In genomic region chr9:65050981-65051380, GRCm38 (mm10) we compare ENCODE assay signal across 23 mouse cellular contexts. TPM values are rescaled to one million over a fixed set of nuclear protein-coding genes. Genes with fewer than 3 reads are reported as not detected.
DNase-seq lines count a peak whose midpoint lies in the region; ATAC-seq and TF ChIP-seq lines count a peak whose summit lies in the region.
"Had no signal": no experiment of that assay in that cellular context is flagged by ENCODE, and none has a peak within 500 bp of the region (broad histone marks: within the 10 kb centered on the region; RNA-seq: fewer than 3 reads in every experiment).

No protein-coding gene starts in this region.

- no peak overlapping the region for H3K9ac ChIP-seq in liver, adult 2 months (ENCODE audit: low read depth, low read length)
- no peak overlapping the region for H3K9ac ChIP-seq in liver, embryonic 11.5 days (ENCODE audit: low read depth, low read length)
- H3K9ac ChIP-seq in liver, postnatal 0 days (replicated peaks), result no peak overlapping the region
- no peak overlapping the region for H3K9ac ChIP-seq in liver, embryonic 12.5 days
- H3K9ac ChIP-seq: embryonic facial prominence, embryonic 12.5 days; forebrain, embryonic 13.5 days; forebrain, embryonic 15.5 days; forebrain, postnatal 0 days had no signal

- no peak for TF ChIP-seq CTCF in liver, adult 2 months (IDR thresholded peaks at IDR 0.05; ENCODE audit: low read depth, low read length)
- TF ChIP-seq CTCF in liver, postnatal 0 days (IDR thresholded peaks at IDR 0.05; ENCODE audit: low read depth), result no peak

- TF ChIP-seq POLR2A in liver, adult 2 months (IDR thresholded peaks at IDR 0.05; ENCODE audit: extremely low read depth, insufficient read depth, low read length), result no peak

- TF ChIP-seq EP300 in liver, postnatal 0 days (IDR thresholded peaks at IDR 0.05; ENCODE audit: low read depth), result no peak

- H3K27ac ChIP-seq in liver, adult 2 months (replicated peaks; ENCODE audit: insufficient read depth, low read depth, low read length), result peak overlapping the region; percentile 89
- H3K27ac ChIP-seq in liver, embryonic 11.5 days (ENCODE audit: low read depth, low read length), result no peak overlapping the region
- H3K27ac ChIP-seq in liver, postnatal 0 days (ENCODE audit: low read depth), result peak overlapping the region; percentile 58; the same call in 1 of the 2 replicates
- no peak overlapping the region for H3K27ac ChIP-seq in liver, embryonic 12.5 days
- H3K27ac ChIP-seq: embryonic facial prominence, embryonic 10.5 days; embryonic facial prominence, embryonic 12.5 days; forebrain, embryonic 13.5 days; forebrain, embryonic 15.5 days had no signal

- no peaks in the 10 kb centered on the region for H3K79me2 ChIP-seq in liver, adult 2 months (ENCODE audit: control insufficient read depth, insufficient read depth, low read length)

- peaks cover 8% of the 10 kb centered on the region; the same call in 1 of the 2 replicates for H3K4me1 ChIP-seq in liver, adult 2 months (ENCODE audit: control insufficient read depth, insufficient read depth, low read length)
- no peaks in the 10 kb centered on the region for H3K4me1 ChIP-seq in liver, embryonic 11.5 days (replicated peaks; ENCODE audit: control insufficient read depth, insufficient read depth, low read length)
- no peaks in the 10 kb centered on the region for H3K4me1 ChIP-seq in liver, postnatal 0 days (ENCODE audit: insufficient read depth)
- H3K4me1 ChIP-seq in liver, embryonic 12.5 days, result no peaks in the 10 kb centered on the region
- H3K4me1 ChIP-seq: embryonic facial prominence, embryonic 10.5 days; embryonic facial prominence, embryonic 12.5 days; forebrain, embryonic 13.5 days; forebrain, embryonic 15.5 days had no signal

- H3K4me3 ChIP-seq in liver, adult 2 months (ENCODE audit: insufficient read depth, low read depth, low read length), result no peak overlapping the region
- H3K4me3 ChIP-seq in liver, embryonic 11.5 days (ENCODE audit: low read depth, low read length), result no peak overlapping the region
- H3K4me3 ChIP-seq in liver, postnatal 0 days (ENCODE audit: low read depth, low read length), result no peak overlapping the region
- H3K4me3 ChIP-seq in liver, embryonic 12.5 days, result no peak overlapping the region
- H3K4me3 ChIP-seq: embryonic facial prominence, embryonic 10.5 days; embryonic facial prominence, embryonic 12.5 days; forebrain, embryonic 13.5 days; forebrain, embryonic 15.5 days had no signal

- no peak overlapping the region for H3K4me2 ChIP-seq in liver, embryonic 11.5 days
- H3K4me2 ChIP-seq in liver, postnatal 0 days (ENCODE audit: low read depth, low read length), result no peak overlapping the region
- H3K4me2 ChIP-seq in liver, embryonic 12.5 days, result no peak overlapping the region
- H3K4me2 ChIP-seq: embryonic facial prominence, embryonic 12.5 days; forebrain, embryonic 13.5 days; forebrain, embryonic 15.5 days had no signal

- no peak for ATAC-seq in liver, embryonic 11.5 days (replicated peaks; ENCODE audit: low FRiP score)
- peak; percentile 88 for ATAC-seq in liver, postnatal 0 days
- ATAC-seq in liver, embryonic 12.5 days, result no peak
- ATAC-seq: forebrain, embryonic 13.5 days; forebrain, embryonic 15.5 days; forebrain, postnatal 0 days had no signal

- no peaks in the 10 kb centered on the region for H3K9me3 ChIP-seq in liver, embryonic 11.5 days (ENCODE audit: control insufficient read depth, low read length)
- no peaks in the 10 kb centered on the region; the same call in 1 of the 2 replicates for H3K9me3 ChIP-seq in liver, postnatal 0 days (ENCODE audit: low read length)
- H3K9me3 ChIP-seq in liver, embryonic 12.5 days (replicated peaks), result no peaks in the 10 kb centered on the region
- H3K9me3 ChIP-seq: embryonic facial prominence, embryonic 10.5 days; embryonic facial prominence, embryonic 12.5 days; forebrain, embryonic 13.5 days; forebrain, embryonic 15.5 days had no signal

- H3K36me3 ChIP-seq in liver, adult 2 months (ENCODE audit: control insufficient read depth, insufficient read depth, low read length), result peaks cover 65% of the 10 kb centered on the region
- H3K36me3 ChIP-seq in liver, embryonic 11.5 days (ENCODE audit: control insufficient read depth, insufficient read depth, low read length), result peaks cover 54% of the 10 kb centered on the region
- peaks cover 71% of the 10 kb centered on the region for H3K36me3 ChIP-seq in liver, postnatal 0 days (replicated peaks; ENCODE audit: insufficient read depth, low read length)
- H3K36me3 ChIP-seq in liver, embryonic 12.5 days, result peaks cover 94% of the 10 kb centered on the region

- WGBS in liver, adult 2 months, result 27% methylated on average over 3 of the region's 3 CpGs
- WGBS in liver, embryonic 11.5 days, result 91% methylated on average over 3 of the region's 3 CpGs
- WGBS in liver, postnatal 0 days (ENCODE audit: insufficient replicate concordance), result 80% methylated on average over 3 of the region's 3 CpGs
- 90% methylated on average over 3 of the region's 3 CpGs for WGBS in liver, embryonic 12.5 days (ENCODE audit: insufficient replicate concordance)

- DNase-seq in liver, adult 2 months (ENCODE audit: extremely low read depth, low read depth, low spot score), result peak; percentile 94
- no peak for DNase-seq in liver, embryonic 11.5 days (ENCODE audit: low spot score)
- DNase-seq in liver, postnatal 0 days, result no peak
- peak; percentile 29 for DNase-seq in ZHBTc4 (ENCODE audit: low read depth, low spot score)
- DNase-seq in yolk sac, embryonic 10.5 days (ENCODE audit: low spot score), result peak; percentile 11
- no peak for DNase-seq in frontal cortex, postnatal 25 days (ENCODE audit: low spot score in 2 of 2)
- DNase-seq in right cerebral cortex, postnatal 10 days (ENCODE audit: low spot score in 2 of 2), result no peak
- DNase-seq: adrenal gland, adult 2 months; adrenal gland, postnatal 10 days; adrenal gland, postnatal 25 days; cerebellum, adult 11 months; cerebellum, adult 18-20 months; cerebellum, adult 8-10 months; cerebellum, adult 9-11 months; cerebellum, postnatal 14 days; cerebellum, postnatal 36 days; embryo, embryonic 11 days; forebrain, postnatal 0 days had no signal

- H3K27me3 ChIP-seq in liver, adult 2 months (ENCODE audit: control insufficient read depth, insufficient read depth, low read length), result no peaks in the 10 kb centered on the region
- no peaks in the 10 kb centered on the region for H3K27me3 ChIP-seq in liver, embryonic 11.5 days (replicated peaks; ENCODE audit: control insufficient read depth, insufficient read depth, low read length)
- no peaks in the 10 kb centered on the region for H3K27me3 ChIP-seq in liver, postnatal 0 days (ENCODE audit: insufficient read depth, low read length)
- no peaks in the 10 kb centered on the region for H3K27me3 ChIP-seq in liver, embryonic 12.5 days (replicated peaks)
- H3K27me3 ChIP-seq: embryonic facial prominence, embryonic 12.5 days; forebrain, embryonic 13.5 days; forebrain, embryonic 15.5 days had no signal

RNA-seq across cellular contexts. Expression of gene Dpp8, which starts 18.8 kb away (rescaled TPM):
- total RNA-seq in liver, adult 2 months (2014; rRNA removed), result 42.8 and 46.2 TPM in 2 replicates
- 18.8 and 20.4 TPM in 2 replicates for polyA plus RNA-seq in liver, adult 2 months (2012; rRNA removed)
- polyA plus RNA-seq in liver, embryonic 11.5 days (2014; fragmentation: Nextera tagmentation; extraction: Ambion mirVana), result 30.9 and 36.7 TPM in 2 replicates
- 9.2 and 10.6 TPM in 2 replicates for polyA plus RNA-seq in liver, postnatal 0 days (2015; fragmentation: Nextera tagmentation; extraction: Ambion mirVana)
- 31.4 and 32.8 TPM in 2 replicates for polyA plus RNA-seq in liver, embryonic 12.5 days (2016; fragmentation: Nextera tagmentation; extraction: Ambion mirVana)

RNA-seq across cellular contexts. Expression of gene Hacd3, which starts 29.5 kb away (rescaled TPM):
- 165 TPM in 2 replicates for total RNA-seq in liver, adult 2 months (2014; rRNA removed)
- polyA plus RNA-seq in liver, adult 2 months (2012; rRNA removed), result 67.7 and 68.6 TPM in 2 replicates
- polyA plus RNA-seq in liver, embryonic 11.5 days (2014; fragmentation: Nextera tagmentation; extraction: Ambion mirVana), result 83.6 and 95.4 TPM in 2 replicates
- 98.6 and 108 TPM in 2 replicates for polyA plus RNA-seq in liver, postnatal 0 days (2015; fragmentation: Nextera tagmentation; extraction: Ambion mirVana)
- polyA plus RNA-seq in liver, embryonic 12.5 days (2016; fragmentation: Nextera tagmentation; extraction: Ambion mirVana), result 68.3 and 71.9 TPM in 2 replicates

RNA-seq across cellular contexts. Expression of gene Igdcc4, which starts 50.3 kb away (rescaled TPM):
- 0.18 and 0.20 TPM in 2 replicates for total RNA-seq in liver, adult 2 months (2014; rRNA removed)
- 0.09 and 0.12 TPM in 2 replicates for polyA plus RNA-seq in liver, adult 2 months (2012; rRNA removed)
- polyA plus RNA-seq in liver, embryonic 11.5 days (2014; fragmentation: Nextera tagmentation; extraction: Ambion mirVana), result 12.0 and 15.0 TPM in 2 replicates
- 5.8 and 6.0 TPM in 2 replicates for polyA plus RNA-seq in liver, postnatal 0 days (2015; fragmentation: Nextera tagmentation; extraction: Ambion mirVana)
- polyA plus RNA-seq in liver, embryonic 12.5 days (2016; fragmentation: Nextera tagmentation; extraction: Ambion mirVana), result 5.6 and 6.3 TPM in 2 replicates

Comparison
In these comparisons a context has a peak if more than half of its experiments do, and no peak if none do; other contexts are left out.
1. DNase-seq: peak in liver, adult 2 months (single experiment), ZHBTc4 (single experiment) and yolk sac, embryonic 10.5 days (single experiment); none in liver, embryonic 11.5 days (single experiment), liver, postnatal 0 days (single experiment), frontal cortex, postnatal 25 days (0 of 2) and right cerebral cortex, postnatal 10 days (0 of 2).
2. H3K27ac ChIP-seq: peak in liver, adult 2 months (single experiment) and liver, postnatal 0 days (single experiment); none in liver, embryonic 11.5 days (single experiment) and liver, embryonic 12.5 days (single experiment).